Mouse (Mus musculus) limb, embryonic 14.5 days (tissue): ENCODE results near the gene Slc35b2. TPM values are rescaled to one million over a fixed set of nuclear protein-coding genes. Genes with fewer than 3 reads are reported as not detected.

Experiments used
- ATAC-seq: fragments of 200-750 bp; cut with Nextera tagmentation; 2 replicates; pipeline ENCODE4 v1.8.0; 2017; ENCODE audit warnings: low read depth, moderate number of reproducible peaks, moderate TSS enrichment; ENCODE audit not compliant: low FRiP score
- DNase-seq: peaks from one replicate; pipeline ENCODE4 v3.0.0-alpha.2; 2015; ENCODE audit warnings: low spot score
- H3K27ac ChIP-seq: fragments of 300-500 bp; sonication (generic); replicated peaks from 2 replicates; pipeline ENCODE4 v1.5.1; 2014; ENCODE audit warnings: low read depth, mild to moderate bottlenecking, low read length, moderate library complexity, mixed read lengths
- H3K27me3 ChIP-seq: fragments of 300-500 bp; sonication (generic); 2 replicates; pipeline ENCODE4 v1.6.1; 2014; ENCODE audit warnings: low read length, mixed read lengths; ENCODE audit not compliant: control insufficient read depth, insufficient read depth
- H3K36me3 ChIP-seq: fragments of 300-500 bp; sonication (generic); 2 replicates; pipeline ENCODE4 v1.6.1; 2014; ENCODE audit warnings: mild to moderate bottlenecking, low read length, moderate library complexity, mixed read lengths; ENCODE audit not compliant: control insufficient read depth, insufficient read depth
- H3K4me1 ChIP-seq: fragments of 300-500 bp; sonication (generic); 2 replicates; pipeline ENCODE4 v1.6.1; 2014; ENCODE audit warnings: antibody characterized with exemption, low read length, mixed read lengths; ENCODE audit not compliant: control insufficient read depth, insufficient read depth
- H3K4me2 ChIP-seq: fragments of 300-500 bp; sonication (generic); replicated peaks from 2 replicates; pipeline ENCODE4 v1.6.1; 2014; ENCODE audit warnings: low read depth, mild to moderate bottlenecking, low read length, moderate library complexity; ENCODE audit not compliant: severe bottlenecking
- H3K4me3 ChIP-seq: fragments of 300-500 bp; sonication (generic); replicated peaks from 2 replicates; pipeline ENCODE4 v1.5.1; 2014; ENCODE audit warnings: low read length
- H3K9ac ChIP-seq: fragments of 300-500 bp; sonication (generic); 2 replicates; pipeline ENCODE4 v1.6.1; 2014; ENCODE audit warnings: mild to moderate bottlenecking, low read depth, low read length, moderate library complexity; ENCODE audit not compliant: severe bottlenecking
- H3K9me3 ChIP-seq: fragments of 300-500 bp; sonication (generic); 2 replicates; pipeline ENCODE4 v1.6.1; 2016; ENCODE audit warnings: low read length; ENCODE audit not compliant: control insufficient read depth
- POLR2A ChIP-seq: fragments of 200-500 bp; IDR thresholded peaks from 2 replicates; pipeline ENCODE4 v1.8.0; 2012; ENCODE audit warnings: inconsistent platforms, mild to moderate bottlenecking, moderate library complexity, borderline replicate concordance; ENCODE audit not compliant: insufficient read depth, insufficient read length; ENCODE audit errors: extremely low read depth
- WGBS: fragments of 180-500 bp; shearing (Covaris S2); extraction: QIAGEN DNeasy Blood & Tissue Kit; methylation state at CpG from one replicate; pipeline ENCODE4 v1.1.7; 2014; 5-methylcytosine and 5-hydroxymethylcytosine counted together
- polyA plus RNA-seq, 2 experiments: library from polyadenylated mRNA; depleted of rRNA in 1 of 2; stranded (reverse) in 1 of 2; unstranded in 1 of 2; fragments of >200 nt; fragmentation: Nextera tagmentation in 1 of 2; extraction: Ambion mirVana in 1 of 2; gene quantifications; 2 replicates each; pipeline versions ENCODE4 v1.2.1 to v1.2.3; 2012 to 2014

The Slc35b2 gene
- polyA plus RNA-seq, 2 experiments, result 96.9 to 138 TPM

DNA sequence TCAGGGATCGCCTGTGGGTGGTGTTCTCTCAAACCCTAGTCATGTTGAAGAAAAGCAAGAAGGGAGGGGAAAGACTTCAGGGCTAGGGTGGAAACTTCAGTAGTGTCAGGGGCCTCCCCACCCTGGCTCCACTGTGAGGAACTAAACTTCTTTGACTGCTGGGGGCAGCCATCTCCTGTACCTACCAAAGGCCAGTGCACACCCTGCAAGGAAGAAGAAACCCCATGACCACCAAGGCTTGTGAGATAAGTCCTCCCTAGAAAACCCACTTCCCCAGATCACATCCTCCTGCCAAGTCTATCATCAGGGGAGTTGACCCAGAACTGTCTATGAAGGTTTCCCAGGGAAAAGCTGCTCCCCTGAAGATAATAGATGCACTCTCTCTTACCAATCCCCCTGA is 9.3 kb upstream of the Slc35b2 start:
- TF ChIP-seq POLR2A, result no peak
- H3K4me1 ChIP-seq, result peaks cover 14% of the 10 kb centered on the region
- H3K27me3 ChIP-seq, result no peaks in the 10 kb centered on the region
- no peak for ATAC-seq
- H3K4me3 ChIP-seq, result no peak overlapping the region
- DNase-seq, result no peak
- WGBS, result 56% methylated on average over 1 of the region's 1 CpGs
- H3K9me3 ChIP-seq, result no peaks in the 10 kb centered on the region
- no peaks in the 10 kb centered on the region for H3K36me3 ChIP-seq
- no peak overlapping the region for H3K27ac ChIP-seq
- H3K9ac ChIP-seq, result no peak overlapping the region
- no peak overlapping the region for H3K4me2 ChIP-seq

DNA sequence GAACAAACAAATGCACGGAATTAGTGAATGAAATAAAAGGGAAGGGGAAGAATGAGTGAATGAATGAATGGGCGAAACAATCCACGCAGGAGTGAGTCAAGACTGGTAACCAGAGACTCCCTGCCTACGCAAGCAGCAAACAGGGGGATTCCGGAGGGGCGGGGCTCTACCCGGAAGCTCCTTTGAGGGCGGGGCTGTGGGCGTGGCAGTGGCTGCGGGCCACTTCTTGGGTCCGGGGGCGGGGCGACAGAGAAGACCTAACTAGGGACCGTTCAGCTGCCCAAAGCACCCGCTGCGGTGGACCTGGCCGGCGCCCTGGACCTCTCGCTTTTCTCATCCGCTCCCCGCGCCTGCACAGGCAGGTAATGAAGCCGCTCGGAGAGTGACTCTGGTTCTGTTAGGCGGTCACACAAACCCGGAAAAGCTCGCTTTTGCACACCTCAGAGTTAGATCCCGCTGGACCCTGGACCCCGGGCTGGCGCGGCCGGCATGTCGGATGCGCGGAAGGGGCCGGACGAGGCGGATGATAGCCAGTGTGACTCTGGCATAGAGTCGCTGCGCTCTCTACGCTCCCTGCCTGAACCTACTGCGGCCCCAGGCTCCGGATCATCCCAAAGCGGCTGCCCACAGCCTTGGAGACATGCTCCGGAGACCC is 8.1 kb upstream of the Slc35b2 start, which contains the start of gene Nfkbie:
TSS of gene Nfkbie (plus strand) at position 252 of the 655 bp plus-strand sequence.
- peak within 1 kb of the TSS; percentile 56 for H3K9ac ChIP-seq
- 1% methylated on average over 42 of the region's 45 CpGs for WGBS
- H3K4me2 ChIP-seq, result peak within 1 kb of the TSS; percentile 92
- H3K27ac ChIP-seq, result no peak within 1 kb of the TSS
- peak; percentile 93 for DNase-seq
- no peak for TF ChIP-seq POLR2A
- H3K9me3 ChIP-seq, result no peaks in the 10 kb centered on the region
- H3K4me3 ChIP-seq, result peak within 1 kb of the TSS; percentile 46
- ATAC-seq, result peak; percentile 80
- no peaks in the 10 kb centered on the region for H3K36me3 ChIP-seq
- peaks cover 12% of the 10 kb centered on the region for H3K4me1 ChIP-seq
- H3K27me3 ChIP-seq, result no peaks in the 10 kb centered on the region

DNA sequence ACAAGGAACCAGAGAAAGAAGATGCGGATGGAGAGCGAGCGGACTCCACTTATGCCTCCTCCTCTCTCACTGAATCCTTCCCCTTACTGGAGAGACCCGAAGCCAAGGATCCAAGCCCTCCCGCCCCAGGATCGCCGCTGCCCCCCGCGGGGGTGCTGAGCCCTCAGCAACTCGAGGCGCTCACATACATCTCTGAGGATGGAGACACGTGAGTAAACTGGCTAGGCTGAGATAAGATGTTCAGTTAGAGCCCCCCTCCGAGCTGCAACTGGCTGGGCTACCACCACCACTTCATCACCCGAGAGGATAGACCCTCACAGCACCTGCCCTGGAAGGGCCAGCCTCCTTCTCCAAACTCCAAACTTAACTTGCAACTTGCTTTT is 7.6 kb upstream of the Slc35b2 start:
- ATAC-seq (no peak), DNase-seq (no peak)
- Histone ChIP-seq H3K9me3 (no peaks in the 10 kb centered on the region), H3K4me1 (peaks cover 12% of the 10 kb centered on the region), H3K27ac (no peak overlapping the region), H3K36me3 (no peaks in the 10 kb centered on the region), H3K27me3 (no peaks in the 10 kb centered on the region), H3K4me2 (peak overlapping the region; percentile 92), H3K9ac (peak overlapping the region; percentile 56), H3K4me3 (peak overlapping the region; percentile 46)
- TF ChIP-seq POLR2A, result no peak
- WGBS, result 5% methylated on average over 14 of the region's 14 CpGs

DNA sequence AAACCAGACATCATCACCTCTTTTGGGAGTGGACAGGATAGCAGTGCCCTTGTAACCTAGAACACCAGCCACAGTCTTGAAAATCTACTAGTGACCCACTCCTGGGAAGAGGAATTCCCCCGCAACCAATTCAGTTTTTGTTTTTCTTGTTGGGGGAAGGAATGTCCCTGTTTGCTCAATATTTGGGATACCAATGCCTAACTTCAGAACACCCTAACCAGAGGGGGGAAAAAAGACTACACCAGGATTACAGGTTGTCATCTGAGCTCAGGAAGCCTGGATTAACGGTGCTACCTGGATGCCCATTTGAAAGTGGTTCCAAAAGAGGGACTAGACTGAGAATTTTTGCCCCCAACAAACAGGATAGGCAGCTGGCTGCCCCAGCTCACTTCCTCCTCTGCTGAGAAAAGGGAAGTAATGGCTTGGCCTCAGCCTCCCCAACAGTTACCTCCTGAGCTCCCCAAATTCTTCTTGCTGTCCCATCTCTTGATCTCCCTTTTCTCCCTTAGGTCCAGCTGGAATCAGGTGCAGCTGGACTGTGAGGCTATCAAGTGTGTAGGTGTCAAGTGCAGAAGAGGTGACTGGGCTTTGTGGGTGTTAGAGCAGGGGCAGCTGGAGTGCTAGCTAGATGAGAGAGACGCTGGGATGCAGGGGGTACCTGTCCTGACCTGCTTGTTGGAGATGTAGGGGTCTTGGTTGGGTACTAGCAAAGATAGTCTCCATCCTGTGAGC is 7.0 kb upstream of the Slc35b2 start:
- Histone ChIP-seq H3K4me3 (peak overlapping the region; percentile 46), H3K27me3 (no peaks in the 10 kb centered on the region), H3K4me1 (peaks cover 12% of the 10 kb centered on the region), H3K36me3 (no peaks in the 10 kb centered on the region), H3K9me3 (no peaks in the 10 kb centered on the region), H3K27ac (no peak overlapping the region), H3K4me2 (peak overlapping the region; percentile 92), H3K9ac (peak overlapping the region; percentile 56; the same call in 1 of the 2 replicates)
- 65% methylated on average over 3 of the region's 3 CpGs for WGBS
- ATAC-seq (no peak), DNase-seq (no peak)
- no peak for TF ChIP-seq POLR2A

DNA sequence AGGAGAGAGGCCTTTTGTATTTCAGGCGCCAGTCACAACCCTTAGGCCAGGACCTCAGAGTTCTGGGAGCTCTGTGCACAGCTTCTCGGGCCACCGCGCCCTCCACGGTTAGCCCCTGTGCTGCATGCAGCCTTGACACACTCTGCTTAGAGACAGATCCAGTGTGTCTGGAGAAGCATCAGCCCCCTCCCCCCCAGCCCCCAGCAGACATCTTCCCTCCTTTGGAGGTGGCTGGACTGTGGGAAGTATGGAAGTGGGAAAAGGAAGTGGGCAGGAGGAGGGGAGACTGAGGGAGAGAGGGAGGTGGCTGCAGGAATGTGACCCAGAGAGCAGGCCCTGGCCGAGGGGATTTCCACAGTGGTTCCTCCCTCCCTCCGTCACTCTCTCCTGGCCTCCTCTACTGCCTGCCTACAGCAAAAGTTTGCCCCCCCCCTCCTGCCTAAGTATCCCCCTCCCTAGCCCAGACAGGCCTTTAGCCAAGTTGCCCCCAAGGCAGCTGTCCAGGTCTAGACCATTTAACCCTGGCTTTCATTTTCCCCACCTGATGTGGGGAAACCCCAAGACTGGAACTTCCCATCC is 6.3 kb upstream of the Slc35b2 start:
- no peaks in the 10 kb centered on the region for H3K9me3 ChIP-seq
- no peaks in the 10 kb centered on the region for H3K27me3 ChIP-seq
- ATAC-seq, result no peak
- no peak for TF ChIP-seq POLR2A
- no peak for DNase-seq
- H3K27ac ChIP-seq, result no peak overlapping the region
- no peak overlapping the region for H3K9ac ChIP-seq
- peaks cover 9% of the 10 kb centered on the region for H3K4me1 ChIP-seq
- WGBS, result 78% methylated on average over 7 of the region's 7 CpGs
- no peak overlapping the region for H3K4me3 ChIP-seq
- H3K4me2 ChIP-seq, result peak overlapping the region; percentile 17; the same call in 1 of the 2 replicates
- no peaks in the 10 kb centered on the region for H3K36me3 ChIP-seq
